Mouse (Mus musculus): ENCODE measurements around the gene Togaram2. TPM values are rescaled to one million over a fixed set of nuclear protein-coding genes. Genes with fewer than 3 reads are reported as not detected.

Togaram2 gene
- polyA plus RNA-seq, 1 experiment from 2014 or later: not detected

GRCm38 (mm10) chr17:71705113-71705512 lies 32.1 kb downstream of the Togaram2 start:
- WGBS: 91% methylated on average over 1 of the region's 1 CpGs
- ATAC-seq (ENCODE audit: low FRiP score): no peak
- Histone ChIP-seq H3K9me3 (ENCODE audit: control insufficient read depth, low read length) (no peaks in the 10 kb centered on the region), H3K27ac (ENCODE audit: low read depth, low read length) (no peak overlapping the region), H3K4me1 (ENCODE audit: control insufficient read depth, insufficient read depth, low read length) (no peaks in the 10 kb centered on the region), H3K9ac (ENCODE audit: low read length) (no peak overlapping the region), H3K4me2 (no peak overlapping the region), H3K36me3 (ENCODE audit: control insufficient read depth, insufficient read depth, low read length) (no peaks in the 10 kb centered on the region), H3K27me3 (ENCODE audit: control insufficient read depth, insufficient read depth, low read length) (no peaks in the 10 kb centered on the region), H3K4me3 (ENCODE audit: low read depth, low read length) (no peak overlapping the region)
- DNase-seq (ENCODE audit: low spot score, missing footprints): no peak

- ATAC-seq (ENCODE audit: low FRiP score) (no peak), DNase-seq (ENCODE audit: low spot score, missing footprints) (no peak)
- H3K9ac ChIP-seq (ENCODE audit: low read length): no peak overlapping the region
- H3K36me3 ChIP-seq (ENCODE audit: control insufficient read depth, insufficient read depth, low read length): no peaks in the 10 kb centered on the region
- no peak overlapping the region for H3K4me3 ChIP-seq (ENCODE audit: low read depth, low read length)
- H3K27me3 ChIP-seq (ENCODE audit: control insufficient read depth, insufficient read depth, low read length): no peaks in the 10 kb centered on the region
- no peaks in the 10 kb centered on the region for H3K4me1 ChIP-seq (ENCODE audit: control insufficient read depth, insufficient read depth, low read length)
- WGBS: 88% methylated on average over 14 of the region's 14 CpGs
- H3K9me3 ChIP-seq (ENCODE audit: control insufficient read depth, low read length): no peaks in the 10 kb centered on the region
- no peak overlapping the region for H3K4me2 ChIP-seq
- H3K27ac ChIP-seq (ENCODE audit: low read depth, low read length): no peak overlapping the region
Measured at GRCm38 (mm10) chr17:71705550-71706480, 32.8 kb downstream of the Togaram2 start.

DNA sequence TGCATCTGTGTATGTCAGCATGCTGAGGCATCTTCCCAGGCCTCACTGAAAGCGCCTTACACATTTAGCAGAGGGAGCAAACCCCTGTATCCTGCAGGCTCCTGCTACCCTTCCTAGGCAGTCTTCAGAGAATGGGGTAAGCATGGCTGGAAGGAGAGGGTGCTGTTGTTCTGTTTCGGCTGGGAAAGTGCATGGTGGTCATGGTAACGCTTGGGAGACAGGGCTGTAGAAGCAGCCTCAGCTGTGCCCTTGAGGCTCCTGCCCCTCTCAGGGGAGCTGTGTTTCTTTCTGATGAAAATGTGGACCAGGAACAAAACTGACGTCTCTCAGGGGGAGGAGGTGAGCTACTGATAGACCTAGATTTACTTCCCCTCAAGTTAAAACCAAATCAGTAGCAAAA lies 34.7 kb downstream of the Togaram2 start:
- ATAC-seq (ENCODE audit: low FRiP score): no peak
- WGBS: 49% methylated on average over 4 of the region's 4 CpGs
- H3K27ac ChIP-seq (ENCODE audit: low read depth, low read length): no peak overlapping the region

DNA sequence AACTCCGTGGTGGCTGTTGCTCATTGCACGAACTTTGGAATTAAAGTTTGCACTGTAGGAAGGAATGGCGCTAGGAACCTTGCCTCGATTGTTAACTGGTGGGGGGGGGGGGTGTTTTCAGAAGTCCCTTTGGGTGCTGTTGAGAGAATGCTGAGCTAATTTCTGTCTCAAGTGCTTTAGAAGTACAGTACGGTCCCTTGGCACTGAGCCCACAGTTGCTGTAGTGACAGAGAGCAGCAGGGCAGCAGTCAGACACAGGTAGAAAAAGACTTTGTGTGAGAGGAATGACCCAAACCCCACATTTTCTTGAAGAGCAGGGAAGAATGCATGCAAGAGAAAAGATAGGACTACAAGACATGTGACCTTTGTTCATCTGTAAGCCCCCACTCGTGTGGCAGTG lies 39.2 kb downstream of the Togaram2 start:
- H3K4me1 ChIP-seq (ENCODE audit: control insufficient read depth, insufficient read depth, low read length): no peaks in the 10 kb centered on the region
- DNase-seq (ENCODE audit: low spot score, missing footprints): no peak
- H3K9ac ChIP-seq (ENCODE audit: low read length): no peak overlapping the region
- H3K36me3 ChIP-seq (ENCODE audit: control insufficient read depth, insufficient read depth, low read length): no peaks in the 10 kb centered on the region
- no peak overlapping the region for H3K4me3 ChIP-seq (ENCODE audit: low read depth, low read length)
- no peaks in the 10 kb centered on the region for H3K9me3 ChIP-seq (ENCODE audit: control insufficient read depth, low read length)
- ATAC-seq (ENCODE audit: low FRiP score): no peak
- no peak overlapping the region for H3K4me2 ChIP-seq
- no peaks in the 10 kb centered on the region for H3K27me3 ChIP-seq (ENCODE audit: control insufficient read depth, insufficient read depth, low read length)
- H3K27ac ChIP-seq (ENCODE audit: low read depth, low read length): no peak overlapping the region
- WGBS: 85% methylated on average over 6 of the region's 6 CpGs

More for the DNA sequence above, 34.7 kb downstream of the Togaram2 start:
- Histone ChIP-seq H3K4me1 (ENCODE audit: control insufficient read depth, insufficient read depth, low read length) (no peaks in the 10 kb centered on the region), H3K9ac (ENCODE audit: low read length) (no peak overlapping the region), H3K9me3 (ENCODE audit: control insufficient read depth, low read length) (no peaks in the 10 kb centered on the region), H3K36me3 (ENCODE audit: control insufficient read depth, insufficient read depth, low read length) (no peaks in the 10 kb centered on the region), H3K4me2 (no peak overlapping the region), H3K4me3 (ENCODE audit: low read depth, low read length) (no peak overlapping the region), H3K27me3 (ENCODE audit: control insufficient read depth, insufficient read depth, low read length) (no peaks in the 10 kb centered on the region)
- DNase-seq (ENCODE audit: low spot score, missing footprints): no peak

- Histone ChIP-seq H3K27ac (ENCODE audit: low read depth, low read length) (no peak overlapping the region), H3K4me2 (no peak overlapping the region), H3K27me3 (ENCODE audit: control insufficient read depth, insufficient read depth, low read length) (no peaks in the 10 kb centered on the region), H3K9ac (ENCODE audit: low read length) (no peak overlapping the region), H3K9me3 (ENCODE audit: control insufficient read depth, low read length) (no peaks in the 10 kb centered on the region), H3K4me3 (ENCODE audit: low read depth, low read length) (no peak overlapping the region), H3K36me3 (ENCODE audit: control insufficient read depth, insufficient read depth, low read length) (no peaks in the 10 kb centered on the region), H3K4me1 (ENCODE audit: control insufficient read depth, insufficient read depth, low read length) (no peaks in the 10 kb centered on the region)
- 75% methylated on average over 3 of the region's 3 CpGs for WGBS
- DNase-seq (ENCODE audit: low spot score, missing footprints) (no peak), ATAC-seq (ENCODE audit: low FRiP score) (no peak)
Measured at GRCm38 (mm10) chr17:71715034-71715433, 42.0 kb downstream of the Togaram2 start.

GRCm38 (mm10) chr17:71717881-71718625 lies 45.0 kb downstream of the Togaram2 start:
- H3K4me1 ChIP-seq (ENCODE audit: control insufficient read depth, insufficient read depth, low read length): no peaks in the 10 kb centered on the region
- no peak for DNase-seq (ENCODE audit: low spot score, missing footprints)
- no peak for ATAC-seq (ENCODE audit: low FRiP score)
- 92% methylated on average over 8 of the region's 8 CpGs for WGBS
- no peaks in the 10 kb centered on the region for H3K27me3 ChIP-seq (ENCODE audit: control insufficient read depth, insufficient read depth, low read length)
- no peak overlapping the region for H3K4me3 ChIP-seq (ENCODE audit: low read depth, low read length)
- H3K36me3 ChIP-seq (ENCODE audit: control insufficient read depth, insufficient read depth, low read length): no peaks in the 10 kb centered on the region
- H3K27ac ChIP-seq (ENCODE audit: low read depth, low read length): no peak overlapping the region
- no peak overlapping the region for H3K9ac ChIP-seq (ENCODE audit: low read length)
- no peaks in the 10 kb centered on the region for H3K9me3 ChIP-seq (ENCODE audit: control insufficient read depth, low read length)
- no peak overlapping the region for H3K4me2 ChIP-seq

GRCm38 (mm10) chr17:71720434-71720833 lies 47.4 kb downstream of the Togaram2 start:
- Histone ChIP-seq H3K9me3 (ENCODE audit: control insufficient read depth, low read length) (no peaks in the 10 kb centered on the region), H3K36me3 (ENCODE audit: control insufficient read depth, insufficient read depth, low read length) (no peaks in the 10 kb centered on the region), H3K4me3 (ENCODE audit: low read depth, low read length) (no peak overlapping the region), H3K4me1 (ENCODE audit: control insufficient read depth, insufficient read depth, low read length) (no peaks in the 10 kb centered on the region), H3K9ac (ENCODE audit: low read length) (no peak overlapping the region), H3K27ac (ENCODE audit: low read depth, low read length) (no peak overlapping the region), H3K4me2 (no peak overlapping the region), H3K27me3 (ENCODE audit: control insufficient read depth, insufficient read depth, low read length) (no peaks in the 10 kb centered on the region)
- DNase-seq (ENCODE audit: low spot score, missing footprints) (no peak), ATAC-seq (ENCODE audit: low FRiP score) (no peak)

- Histone ChIP-seq H3K9me3 (ENCODE audit: control insufficient read depth, low read length) (no peaks in the 10 kb centered on the region), H3K36me3 (ENCODE audit: control insufficient read depth, insufficient read depth, low read length) (no peaks in the 10 kb centered on the region), H3K4me3 (ENCODE audit: low read depth, low read length) (no peak overlapping the region), H3K9ac (ENCODE audit: low read length) (no peak overlapping the region), H3K4me2 (no peak overlapping the region), H3K4me1 (ENCODE audit: control insufficient read depth, insufficient read depth, low read length) (no peaks in the 10 kb centered on the region), H3K27ac (ENCODE audit: low read depth, low read length) (no peak overlapping the region), H3K27me3 (ENCODE audit: control insufficient read depth, insufficient read depth, low read length) (no peaks in the 10 kb centered on the region)
- WGBS: 81% methylated on average over 3 of the region's 3 CpGs
- DNase-seq (ENCODE audit: low spot score, missing footprints) (no peak), ATAC-seq (ENCODE audit: low FRiP score) (no peak)
Measured at GRCm38 (mm10) chr17:71721019-71721418, 48.0 kb downstream of the Togaram2 start.

- Histone ChIP-seq H3K36me3 (ENCODE audit: control insufficient read depth, insufficient read depth, low read length) (no peaks in the 10 kb centered on the region), H3K9ac (ENCODE audit: low read length) (no peak overlapping the region), H3K4me1 (ENCODE audit: control insufficient read depth, insufficient read depth, low read length) (no peaks in the 10 kb centered on the region), H3K4me3 (ENCODE audit: low read depth, low read length) (no peak overlapping the region), H3K27ac (ENCODE audit: low read depth, low read length) (no peak overlapping the region), H3K27me3 (ENCODE audit: control insufficient read depth, insufficient read depth, low read length) (no peaks in the 10 kb centered on the region), H3K4me2 (no peak overlapping the region), H3K9me3 (ENCODE audit: control insufficient read depth, low read length) (no peaks in the 10 kb centered on the region)
- ATAC-seq (ENCODE audit: low FRiP score): no peak
- 81% methylated on average over 2 of the region's 2 CpGs for WGBS
- no peak for DNase-seq (ENCODE audit: low spot score, missing footprints)
Measured at GRCm38 (mm10) chr17:71730655-71731054, 57.6 kb downstream of the Togaram2 start.

Data from midbrain, embryonic 11.5 days (tissue).